Mouse (Mus musculus): ENCODE measurements around the gene Lamc1. TPM values are rescaled to one million over a fixed set of nuclear protein-coding genes. Genes with fewer than 3 reads are reported as not detected.

Lamc1 gene
- polyA plus RNA-seq, 1 experiment, result 21.3 TPM

DNA sequence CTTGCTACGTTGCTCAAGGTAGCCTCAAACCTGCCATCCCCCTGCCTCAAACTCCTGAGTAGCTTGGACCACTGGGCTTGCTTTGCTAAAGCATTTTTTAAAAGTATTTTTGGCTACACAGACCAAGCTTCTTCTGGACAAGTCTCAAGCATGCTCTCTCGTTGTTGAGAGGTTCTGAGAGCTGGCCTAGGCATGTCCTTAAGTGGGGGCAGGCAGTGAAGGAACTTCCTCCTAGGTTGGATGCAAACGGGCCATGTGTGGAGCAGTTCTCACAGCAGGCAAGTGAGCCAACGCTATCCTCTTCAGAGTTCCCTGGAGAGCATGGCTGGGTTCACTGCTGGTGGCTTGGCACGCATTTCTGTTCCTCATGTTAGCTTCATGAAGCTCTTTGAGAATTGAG is 34.5 kb upstream of the Lamc1 start:
- H3K4me3 ChIP-seq (replicated peaks; ENCODE audit: insufficient read depth, low read depth, low read length), result no peak overlapping the region
- TF ChIP-seq CTCF (IDR thresholded peaks at IDR 0.05; ENCODE audit: borderline replicate concordance, insufficient read depth, low read depth, low read length), result no peak
- TF ChIP-seq POLR2A (IDR thresholded peaks at IDR 0.05; ENCODE audit: borderline replicate concordance, insufficient read depth, low read length), result no peak
- no peak for DNase-seq
- no peak overlapping the region for H3K27ac ChIP-seq (ENCODE audit: insufficient read depth, low read length)
- 39% methylated on average over 5 of the region's 5 CpGs for WGBS
- no peaks in the 10 kb centered on the region for H3K4me1 ChIP-seq (ENCODE audit: control insufficient read depth, insufficient read depth, low read length)
- H3K27me3 ChIP-seq (ENCODE audit: control insufficient read depth, insufficient read depth, low read length), result no peaks in the 10 kb centered on the region; the same call in 1 of the 2 replicates

DNA sequence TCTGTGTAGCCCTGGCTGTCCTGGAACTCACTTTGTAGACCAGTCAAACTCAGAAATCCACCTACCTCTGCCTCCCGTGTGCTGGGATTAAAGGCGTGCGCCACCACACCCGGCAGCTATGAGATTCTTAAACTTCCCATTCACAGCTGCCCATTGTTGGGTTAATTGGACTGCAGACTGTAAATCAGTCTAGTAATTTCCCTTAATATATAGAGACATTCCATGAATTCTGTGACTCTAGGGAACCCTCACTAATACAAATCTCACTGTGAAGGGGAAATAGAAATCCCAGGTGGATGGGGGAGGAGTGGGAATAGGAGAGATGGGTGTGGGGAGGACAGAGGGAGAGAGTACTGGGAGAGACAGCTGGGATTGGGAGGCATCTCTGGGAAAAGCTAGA is 29.3 kb upstream of the Lamc1 start:
- TF ChIP-seq CTCF (IDR thresholded peaks at IDR 0.05; ENCODE audit: borderline replicate concordance, insufficient read depth, low read depth, low read length) (no peak), POLR2A (IDR thresholded peaks at IDR 0.05; ENCODE audit: borderline replicate concordance, insufficient read depth, low read length) (no peak)
- DNase-seq, result no peak
- Histone ChIP-seq H3K27ac (ENCODE audit: insufficient read depth, low read length) (no peak overlapping the region), H3K27me3 (ENCODE audit: control insufficient read depth, insufficient read depth, low read length) (no peaks in the 10 kb centered on the region), H3K4me1 (ENCODE audit: control insufficient read depth, insufficient read depth, low read length) (0 out of 2 replicates have a peak, but pooled peaks cover 2% of the 10 kb centered on the region), H3K4me3 (replicated peaks; ENCODE audit: insufficient read depth, low read depth, low read length) (no peak overlapping the region)
- 96% methylated on average over 4 of the region's 4 CpGs for WGBS

DNA sequence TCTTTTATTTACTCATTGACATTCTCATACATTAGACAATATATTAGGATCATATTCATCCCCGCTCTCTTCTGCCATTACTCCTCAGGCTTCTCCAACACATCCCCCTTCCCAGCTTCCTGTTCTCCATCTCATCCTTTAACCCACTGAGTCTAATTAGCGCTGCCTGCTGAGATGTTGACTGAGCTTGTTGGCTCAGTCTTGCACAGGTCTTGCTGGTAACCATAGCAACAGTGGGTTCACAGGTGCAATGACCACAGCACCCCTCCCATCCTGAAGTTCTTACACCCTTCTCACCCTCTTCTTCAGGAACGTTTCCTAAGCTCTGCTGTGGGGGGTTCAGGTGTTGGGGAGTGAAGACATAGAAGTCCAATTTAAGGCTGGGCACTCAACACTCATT is 28.0 kb upstream of the Lamc1 start:
- TF ChIP-seq CTCF (IDR thresholded peaks at IDR 0.05; ENCODE audit: borderline replicate concordance, insufficient read depth, low read depth, low read length), result no peak
- Histone ChIP-seq H3K27me3 (ENCODE audit: control insufficient read depth, insufficient read depth, low read length) (no peaks in the 10 kb centered on the region), H3K4me3 (replicated peaks; ENCODE audit: insufficient read depth, low read depth, low read length) (no peak overlapping the region), H3K4me1 (ENCODE audit: control insufficient read depth, insufficient read depth, low read length) (0 out of 2 replicates have a peak, but pooled peaks cover 2% of the 10 kb centered on the region), H3K27ac (ENCODE audit: insufficient read depth, low read length) (no peak overlapping the region)
- 42% methylated on average over 3 of the region's 3 CpGs for WGBS
- no peak for DNase-seq

DNA sequence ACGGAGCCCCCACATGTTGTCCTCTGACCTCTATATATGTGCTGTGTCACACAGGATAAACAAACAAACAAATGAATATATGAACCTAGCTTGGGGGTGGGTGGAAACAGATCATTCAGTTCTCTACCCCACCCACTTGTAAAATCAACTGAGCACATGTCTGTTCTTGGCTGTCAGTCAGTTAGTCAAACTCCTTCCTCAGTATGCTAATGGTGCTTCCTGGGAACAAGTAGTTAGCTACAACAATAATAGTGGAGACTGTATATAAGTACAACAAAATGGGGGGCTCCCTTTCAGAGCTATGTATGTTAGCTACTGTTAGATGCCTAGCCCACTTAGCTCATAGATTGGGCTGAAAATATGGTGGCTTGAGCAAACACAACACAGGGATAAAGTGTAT is 24.6 kb upstream of the Lamc1 start:
- Histone ChIP-seq H3K4me3 (replicated peaks; ENCODE audit: insufficient read depth, low read depth, low read length) (no peak overlapping the region), H3K27ac (ENCODE audit: insufficient read depth, low read length) (no peak overlapping the region), H3K4me1 (ENCODE audit: control insufficient read depth, insufficient read depth, low read length) (0 out of 2 replicates have a peak, but pooled peaks cover 2% of the 10 kb centered on the region), H3K27me3 (ENCODE audit: control insufficient read depth, insufficient read depth, low read length) (no peaks in the 10 kb centered on the region)
- 96% methylated on average over 1 of the region's 1 CpGs for WGBS
- TF ChIP-seq POLR2A (IDR thresholded peaks at IDR 0.05; ENCODE audit: borderline replicate concordance, insufficient read depth, low read length) (no peak), CTCF (IDR thresholded peaks at IDR 0.05; ENCODE audit: borderline replicate concordance, insufficient read depth, low read depth, low read length) (no peak)
- DNase-seq, result no peak

DNA sequence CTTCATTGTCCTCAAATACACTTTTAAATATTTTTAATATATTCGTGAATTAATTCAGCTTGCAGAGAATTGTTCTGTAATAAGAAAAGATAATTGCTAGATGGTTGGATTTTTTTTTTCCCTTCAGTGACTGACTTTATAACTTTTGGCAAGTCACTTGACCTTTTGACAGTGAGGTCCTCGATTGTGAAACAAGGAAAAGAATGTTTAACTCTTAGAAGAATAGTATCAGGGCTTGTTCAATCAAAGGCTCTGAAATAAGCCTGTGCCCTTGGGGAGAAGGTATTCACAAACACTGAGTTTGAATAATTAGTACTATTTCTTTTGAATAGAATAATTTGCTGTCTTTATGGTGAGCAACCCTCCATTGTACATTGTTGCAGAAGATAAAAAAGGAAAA is 21.9 kb upstream of the Lamc1 start:
- TF ChIP-seq POLR2A (IDR thresholded peaks at IDR 0.05; ENCODE audit: borderline replicate concordance, insufficient read depth, low read length), result no peak
- no peak for TF ChIP-seq CTCF (IDR thresholded peaks at IDR 0.05; ENCODE audit: borderline replicate concordance, insufficient read depth, low read depth, low read length)
- H3K27me3 ChIP-seq (ENCODE audit: control insufficient read depth, insufficient read depth, low read length), result no peaks in the 10 kb centered on the region
- H3K4me1 ChIP-seq (ENCODE audit: control insufficient read depth, insufficient read depth, low read length), result no peaks in the 10 kb centered on the region
- no peak overlapping the region for H3K4me3 ChIP-seq (replicated peaks; ENCODE audit: insufficient read depth, low read depth, low read length)
- WGBS, result 44% methylated on average over 2 of the region's 2 CpGs
- H3K27ac ChIP-seq (ENCODE audit: insufficient read depth, low read length), result no peak overlapping the region
- DNase-seq, result no peak

DNA sequence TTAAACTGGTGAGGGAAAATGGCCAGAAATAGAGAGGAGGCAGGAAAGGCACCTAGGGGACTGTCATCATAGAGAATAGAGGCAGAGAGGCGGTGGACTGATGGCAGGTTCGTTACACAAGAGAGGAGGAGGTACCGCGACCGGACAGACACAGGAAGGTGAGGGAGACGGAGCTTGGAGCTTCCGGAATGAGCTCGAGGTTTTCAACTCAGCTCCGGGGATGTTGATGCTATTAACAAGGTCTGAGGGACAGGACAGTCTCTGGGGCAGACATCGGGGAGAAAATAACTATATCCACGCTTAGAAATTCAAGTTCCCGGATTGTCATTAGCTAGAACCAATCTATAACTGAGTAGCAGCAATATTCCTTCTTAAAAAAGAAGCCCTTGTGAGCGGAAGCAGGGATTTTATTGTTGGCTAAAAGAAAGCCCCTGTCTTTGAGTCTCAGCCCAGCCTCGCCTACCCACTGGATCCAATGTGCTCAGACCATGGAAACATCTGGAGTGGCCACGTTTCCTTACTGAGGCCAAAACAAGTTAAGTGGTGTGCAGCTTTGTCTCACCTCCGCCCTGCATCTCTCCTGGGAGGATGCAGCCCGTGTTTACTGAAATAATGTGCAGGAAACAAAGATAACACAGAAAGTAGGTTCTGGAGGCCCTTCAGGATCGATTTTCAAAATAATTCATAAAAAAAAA is 21.3 kb upstream of the Lamc1 start:
- DNase-seq, result no peak
- Histone ChIP-seq H3K4me1 (ENCODE audit: control insufficient read depth, insufficient read depth, low read length) (no peaks in the 10 kb centered on the region), H3K4me3 (replicated peaks; ENCODE audit: insufficient read depth, low read depth, low read length) (no peak overlapping the region), H3K27ac (ENCODE audit: insufficient read depth, low read length) (no peak overlapping the region), H3K27me3 (ENCODE audit: control insufficient read depth, insufficient read depth, low read length) (no peaks in the 10 kb centered on the region)
- 69% methylated on average over 18 of the region's 18 CpGs for WGBS
- no peak for TF ChIP-seq POLR2A (IDR thresholded peaks at IDR 0.05; ENCODE audit: borderline replicate concordance, insufficient read depth, low read length)
- TF ChIP-seq CTCF (IDR thresholded peaks at IDR 0.05; ENCODE audit: borderline replicate concordance, insufficient read depth, low read depth, low read length), result no peak

DNA sequence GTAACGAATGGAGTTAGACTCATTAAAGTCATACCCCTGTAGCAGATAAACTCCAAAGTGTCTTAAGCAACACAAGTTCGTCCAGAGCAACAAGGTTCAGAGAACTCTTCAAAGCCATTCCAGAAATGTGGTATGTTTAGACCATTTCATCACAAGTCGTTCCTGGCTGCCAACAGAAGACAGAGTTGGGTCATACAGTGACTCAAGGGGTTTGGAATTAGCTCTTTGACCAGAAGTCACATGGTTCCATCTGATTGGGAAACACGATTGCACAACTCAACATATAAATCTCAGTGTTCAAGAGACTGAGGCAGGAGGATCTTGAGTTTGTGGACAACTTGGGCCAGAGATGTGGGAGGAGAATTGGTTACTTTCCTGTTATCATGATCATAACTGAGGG is 18.4 kb upstream of the Lamc1 start:
- Histone ChIP-seq H3K27me3 (ENCODE audit: control insufficient read depth, insufficient read depth, low read length) (no peaks in the 10 kb centered on the region), H3K4me1 (ENCODE audit: control insufficient read depth, insufficient read depth, low read length) (no peaks in the 10 kb centered on the region), H3K4me3 (replicated peaks; ENCODE audit: insufficient read depth, low read depth, low read length) (no peak overlapping the region), H3K27ac (ENCODE audit: insufficient read depth, low read length) (no peak overlapping the region)
- TF ChIP-seq CTCF (IDR thresholded peaks at IDR 0.05; ENCODE audit: borderline replicate concordance, insufficient read depth, low read depth, low read length) (no peak), POLR2A (IDR thresholded peaks at IDR 0.05; ENCODE audit: borderline replicate concordance, insufficient read depth, low read length) (no peak)
- no peak for DNase-seq
- WGBS, result 83% methylated on average over 4 of the region's 4 CpGs

DNA sequence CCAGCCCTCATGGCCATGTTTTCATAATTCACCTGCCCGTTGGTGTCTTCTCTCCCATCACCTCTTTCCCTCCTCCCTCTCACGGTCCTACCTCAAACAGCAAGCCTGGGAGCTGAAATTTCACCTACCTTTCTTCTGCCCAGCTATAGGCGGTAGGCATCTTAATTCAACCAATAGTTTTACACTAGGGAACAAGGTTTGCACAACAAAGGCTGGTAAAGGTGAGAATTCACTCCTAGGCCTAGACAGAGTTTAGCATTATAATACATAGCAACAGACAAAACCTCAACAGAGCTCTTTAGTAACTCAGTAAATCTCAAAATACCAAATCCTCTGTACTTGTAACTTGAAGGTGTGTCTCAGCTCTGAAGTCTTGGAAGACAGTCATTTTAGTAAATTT is 15.1 kb upstream of the Lamc1 start:
- TF ChIP-seq POLR2A (IDR thresholded peaks at IDR 0.05; ENCODE audit: borderline replicate concordance, insufficient read depth, low read length) (no peak), CTCF (IDR thresholded peaks at IDR 0.05; ENCODE audit: borderline replicate concordance, insufficient read depth, low read depth, low read length) (no peak)
- Histone ChIP-seq H3K27ac (ENCODE audit: insufficient read depth, low read length) (no peak overlapping the region), H3K27me3 (ENCODE audit: control insufficient read depth, insufficient read depth, low read length) (no peaks in the 10 kb centered on the region), H3K4me1 (ENCODE audit: control insufficient read depth, insufficient read depth, low read length) (no peaks in the 10 kb centered on the region), H3K4me3 (replicated peaks; ENCODE audit: insufficient read depth, low read depth, low read length) (no peak overlapping the region)
- no peak for DNase-seq
- WGBS, result 85% methylated on average over 3 of the region's 3 CpGs
